Mouse (Mus musculus) embryo, embryonic 11 days (tissue): ENCODE data around the gene March10.

Source experiments
- DNase-seq: peaks from one replicate; pipeline ENCODE4 v3.0.0-alpha.2; 2015

March10 gene

DNA sequence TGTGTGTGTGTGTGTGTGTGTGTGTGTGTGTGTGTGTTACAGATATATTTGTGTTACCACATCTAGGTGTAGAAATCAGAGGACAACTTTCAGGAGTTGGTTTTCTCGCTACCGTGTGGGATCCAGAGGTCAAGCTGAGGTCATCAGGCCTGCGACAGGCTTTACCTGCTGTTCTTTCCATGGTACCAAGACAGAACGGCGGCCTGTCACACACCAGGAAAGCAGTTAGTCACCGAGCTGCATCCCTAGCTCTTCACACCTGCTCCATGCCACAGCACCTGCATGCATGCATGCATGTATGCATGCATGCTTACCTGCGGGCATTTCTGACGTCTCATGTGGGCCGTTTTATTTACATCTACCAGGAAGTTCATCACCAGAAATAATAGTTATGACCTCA lies 9.0 kb upstream of the March10 start:
- DNase-seq = no peak

DNA sequence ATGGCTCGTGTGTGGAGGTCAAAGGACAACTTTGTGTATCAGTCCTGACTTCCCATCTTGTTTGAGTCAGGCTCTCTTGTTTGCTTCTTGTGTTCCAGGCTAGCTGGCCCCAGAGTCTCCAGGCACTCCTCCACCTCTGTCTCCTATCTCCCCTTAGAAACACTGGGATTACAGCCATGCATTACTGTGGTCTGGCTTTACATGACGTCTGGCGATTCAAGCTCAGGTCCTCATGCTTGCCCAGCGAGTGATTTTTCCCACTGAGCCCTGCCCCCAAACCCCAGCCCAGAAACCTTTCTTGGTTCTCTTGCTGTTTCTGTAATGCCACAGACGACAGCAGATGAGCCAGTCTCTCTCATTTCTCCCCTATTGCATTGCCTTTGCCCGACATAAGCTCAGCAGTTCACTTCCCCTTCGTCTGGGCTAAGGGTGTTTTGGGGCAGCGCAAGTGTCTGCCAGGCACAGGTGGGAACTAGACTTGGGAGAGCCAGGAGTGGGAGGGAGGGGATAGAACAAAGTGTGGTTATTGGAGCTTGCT lies 8.0 kb upstream of the March10 start:
- DNase-seq = no peak

DNA sequence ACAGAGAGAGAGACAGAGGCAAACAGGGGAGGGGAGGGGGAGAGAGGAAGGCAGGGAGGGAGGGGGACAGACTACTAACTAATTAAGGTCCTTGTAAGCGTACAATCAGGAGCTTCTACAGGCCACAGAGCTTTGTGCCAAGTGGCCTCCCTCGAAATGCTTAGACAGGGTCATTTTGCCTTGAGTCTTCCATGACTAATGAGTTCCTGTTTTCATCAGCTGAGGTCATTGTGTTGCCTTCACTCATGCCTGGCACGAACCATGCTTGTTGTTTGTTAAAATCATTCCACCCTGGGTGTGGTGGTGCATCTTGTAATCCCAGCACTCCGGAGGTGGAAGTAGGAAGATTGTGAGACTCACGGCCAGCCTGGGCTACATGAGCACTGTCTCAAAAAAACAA lies 3.4 kb upstream of the March10 start:
- DNase-seq = no peak

DNA sequence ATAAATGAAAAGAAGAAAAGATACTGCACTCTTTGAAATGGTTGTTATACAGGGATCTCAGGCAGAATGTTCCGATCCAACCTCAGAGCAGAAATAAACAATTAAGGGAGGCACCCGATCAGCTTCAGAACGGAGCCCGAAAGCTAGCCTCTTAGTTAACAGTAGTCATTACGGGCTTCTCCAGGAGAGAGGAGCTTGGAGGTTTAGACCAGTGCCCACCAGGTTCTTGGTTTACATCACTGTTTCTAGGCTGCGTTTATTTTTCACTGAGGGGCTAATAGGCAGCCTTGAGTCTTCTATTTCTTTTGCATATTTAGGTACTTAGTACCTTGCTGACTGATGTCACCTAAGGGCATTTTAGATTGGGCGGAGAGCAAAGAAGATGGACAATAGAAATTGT lies 506 bp upstream of the March10 start:
- DNase-seq = no peak

DNA sequence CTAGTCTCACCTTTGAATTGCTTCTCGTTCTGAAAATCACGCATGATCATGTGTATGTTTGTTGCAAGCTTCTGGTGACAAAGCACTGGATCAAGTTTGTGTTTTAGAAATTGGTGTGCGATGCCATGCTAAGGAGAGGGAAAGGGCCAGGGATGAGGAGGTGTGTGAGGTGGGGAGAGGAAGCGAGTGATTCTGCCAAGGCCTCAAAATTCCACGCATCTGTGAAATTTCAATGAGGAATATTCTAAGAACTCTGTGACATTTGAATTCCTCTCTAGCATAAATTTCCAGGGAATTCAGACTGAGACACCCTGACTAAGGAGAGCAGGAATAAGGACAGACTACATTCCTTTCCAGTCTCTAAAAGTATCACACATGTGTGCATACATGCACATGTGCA lies 1.4 kb downstream of the March10 start:
- DNase-seq = no peak

DNA sequence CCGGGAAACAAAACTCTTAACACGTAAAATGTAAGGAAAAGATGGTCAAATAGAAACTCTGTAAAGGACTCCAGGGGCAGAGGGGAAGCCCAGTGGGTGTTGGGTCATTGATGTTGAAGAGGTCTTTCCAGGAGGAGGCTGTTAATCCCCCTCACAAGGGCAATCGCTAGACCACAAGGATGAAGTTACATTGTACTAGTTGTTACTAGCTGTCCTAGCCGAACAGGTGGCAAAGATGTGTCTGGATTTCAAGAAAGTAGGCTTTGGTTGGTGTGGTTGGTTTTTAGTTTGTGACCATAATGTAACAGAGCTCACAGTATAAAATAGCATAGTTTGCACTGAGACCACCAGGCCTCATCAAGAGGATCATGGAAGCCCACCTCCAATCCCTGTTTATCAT lies 3.5 kb downstream of the March10 start:
- DNase-seq = no peak

DNA sequence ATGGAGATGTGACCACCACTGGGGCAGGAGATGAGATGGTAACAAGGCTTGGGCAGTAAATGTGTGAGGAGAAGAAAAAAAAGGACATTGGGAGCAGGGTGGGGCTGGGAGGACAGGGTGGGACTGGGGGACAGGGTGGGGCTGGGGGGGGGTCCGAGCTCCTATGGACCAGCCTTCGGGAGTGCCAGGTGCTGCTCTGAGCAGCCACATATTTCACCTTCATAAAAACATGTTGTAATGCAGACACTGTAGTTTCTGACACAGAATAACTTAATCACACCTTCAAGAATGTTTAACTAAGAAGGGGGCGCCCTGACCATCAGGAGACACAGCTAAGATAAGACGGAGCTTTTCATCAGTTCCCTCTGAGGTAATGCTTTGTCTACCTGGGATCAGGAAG lies 4.0 kb downstream of the March10 start:
- no peak for DNase-seq

DNA sequence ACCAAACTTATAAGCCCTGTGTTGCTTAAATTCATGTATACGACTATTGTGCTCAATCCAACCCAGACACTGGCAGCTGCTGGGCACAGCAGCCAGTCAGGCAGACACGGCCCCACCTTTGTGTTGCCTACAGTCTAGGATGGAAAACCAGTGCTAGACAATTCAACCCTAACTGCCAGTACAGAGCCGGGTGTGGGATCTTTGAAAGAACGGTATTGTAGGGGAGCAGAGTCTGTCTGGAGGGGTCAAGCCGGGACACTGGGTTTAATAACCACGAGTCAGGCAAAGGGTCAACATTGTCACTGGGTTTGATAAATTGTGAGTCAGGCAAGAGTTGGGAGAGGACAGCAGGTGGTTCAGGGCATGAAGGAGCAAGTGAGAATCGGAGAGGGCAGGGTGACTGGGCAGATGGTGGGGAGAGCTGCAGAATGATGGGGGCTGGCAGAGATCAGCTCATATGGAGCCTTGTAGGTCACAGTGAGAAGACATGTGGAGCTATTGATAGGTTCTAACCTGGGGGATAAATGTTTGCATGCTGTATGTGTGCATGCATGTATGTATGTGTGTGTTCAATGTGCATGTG lies 4.9 kb downstream of the March10 start:
- no peak for DNase-seq

DNA sequence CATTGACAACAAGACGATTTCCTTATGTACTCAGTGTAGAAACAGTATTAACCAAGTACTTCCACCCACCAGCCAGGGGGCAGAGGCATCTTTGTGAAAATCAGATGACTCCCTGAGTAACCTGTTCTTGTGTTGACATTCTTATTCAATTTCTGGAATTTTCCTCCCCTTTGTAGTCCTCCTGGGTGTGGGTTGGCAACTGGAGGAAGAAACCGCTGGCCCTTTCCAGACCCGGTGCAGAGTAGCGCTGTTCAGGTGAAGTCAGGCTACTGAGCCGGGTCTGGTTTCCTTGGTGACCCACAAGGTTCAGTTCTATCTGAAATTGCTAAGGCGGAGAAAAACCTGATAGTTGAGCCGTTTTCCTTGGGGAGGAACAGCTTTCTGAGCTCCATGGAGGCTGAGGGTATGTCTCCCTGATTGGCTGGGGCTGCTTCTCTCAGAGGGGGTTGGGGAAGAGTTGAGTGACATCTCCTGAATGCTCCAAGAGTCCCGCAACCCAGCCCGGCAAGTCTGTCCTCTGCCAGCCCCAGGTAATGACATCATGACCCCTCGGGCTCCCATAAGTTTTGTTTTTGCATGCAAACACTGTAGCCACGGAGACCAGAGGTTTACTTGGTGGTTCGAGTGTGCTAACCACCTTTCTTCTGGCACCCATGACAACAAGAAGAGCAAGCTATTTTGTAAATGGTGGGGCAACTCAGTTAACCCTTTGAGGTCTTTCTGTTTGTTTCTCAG lies 6.8 kb downstream of the March10 start:
- no peak for DNase-seq

DNA sequence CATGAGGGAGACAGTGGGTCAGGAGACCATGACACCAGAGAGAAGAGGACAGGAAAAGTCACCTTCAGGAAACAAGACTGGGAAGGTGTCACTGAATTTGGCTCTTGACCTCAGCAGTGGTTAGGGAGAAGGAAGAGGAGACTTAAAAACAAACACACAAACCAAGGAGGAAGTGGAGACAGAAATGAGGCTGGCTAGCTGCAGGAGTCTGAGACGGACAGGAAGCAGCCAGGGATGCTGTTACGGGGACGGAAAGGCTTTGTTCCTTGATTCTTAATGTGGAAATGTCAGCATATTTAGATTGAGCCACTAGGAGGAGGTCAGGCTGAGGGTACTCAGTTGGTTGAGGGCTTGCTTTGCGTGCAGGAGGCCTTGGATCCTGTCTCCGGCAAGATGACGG lies 8.9 kb downstream of the March10 start:
- DNase-seq = no peak

DNA sequence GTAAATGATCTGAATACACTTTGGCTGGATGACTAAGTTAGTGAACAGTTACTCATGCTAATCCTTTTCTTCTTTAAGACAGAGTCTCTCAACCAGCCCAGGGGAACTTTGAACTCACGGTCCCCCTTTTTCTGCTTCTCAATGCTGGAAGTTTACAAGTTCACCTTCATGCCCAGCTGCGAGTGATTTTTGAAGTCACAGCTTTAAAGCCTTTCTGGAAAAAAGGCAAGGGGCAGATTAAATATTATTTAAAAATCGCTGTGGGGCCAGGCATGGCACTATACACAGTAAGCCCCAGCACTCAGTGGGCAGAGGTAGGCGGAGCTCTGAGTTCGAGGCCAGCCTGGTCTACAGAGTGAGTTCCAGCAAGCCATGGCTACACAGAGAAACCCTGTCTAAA lies 10.3 kb downstream of the March10 start:
- no peak for DNase-seq

DNA sequence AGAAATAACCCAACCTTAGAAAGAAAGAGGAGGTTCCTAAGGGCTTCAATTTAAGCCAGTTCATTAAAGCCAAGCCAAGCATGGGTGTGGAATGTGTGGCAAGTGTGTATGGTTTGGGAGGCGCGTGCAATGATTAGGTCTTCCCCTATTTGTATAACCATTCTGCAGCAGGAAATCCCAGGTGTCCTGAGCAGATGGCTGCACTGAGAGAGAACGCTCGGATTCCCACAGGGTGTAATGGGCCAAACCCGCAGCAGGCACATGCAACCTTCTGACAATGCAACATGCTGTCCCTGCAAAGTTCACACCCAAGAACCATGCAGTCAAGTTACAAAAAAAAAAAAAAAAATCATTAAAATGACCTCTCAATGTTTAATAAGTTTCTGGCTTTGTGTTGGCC lies 10.8 kb downstream of the March10 start:
- no peak for DNase-seq

DNA sequence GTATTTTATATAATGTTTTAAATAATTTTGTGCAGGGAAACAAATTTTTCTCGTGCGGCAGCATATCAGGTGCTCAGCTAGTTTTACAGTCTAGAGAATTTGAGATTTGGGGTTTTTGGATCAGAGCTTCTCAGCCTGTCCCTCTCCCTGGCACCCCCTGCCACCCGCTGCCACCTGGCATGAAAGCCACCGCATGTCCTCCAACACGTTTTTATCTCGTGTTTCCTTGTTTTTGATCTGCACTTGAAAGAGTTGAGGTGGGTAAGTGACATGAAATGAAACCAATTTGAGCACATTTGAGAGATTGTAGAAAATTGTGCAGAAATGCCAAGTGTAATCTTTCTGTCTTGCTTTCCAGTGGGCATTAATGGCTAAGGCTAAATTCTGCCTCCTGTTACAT lies 11.6 kb downstream of the March10 start:
- no peak for DNase-seq

DNA sequence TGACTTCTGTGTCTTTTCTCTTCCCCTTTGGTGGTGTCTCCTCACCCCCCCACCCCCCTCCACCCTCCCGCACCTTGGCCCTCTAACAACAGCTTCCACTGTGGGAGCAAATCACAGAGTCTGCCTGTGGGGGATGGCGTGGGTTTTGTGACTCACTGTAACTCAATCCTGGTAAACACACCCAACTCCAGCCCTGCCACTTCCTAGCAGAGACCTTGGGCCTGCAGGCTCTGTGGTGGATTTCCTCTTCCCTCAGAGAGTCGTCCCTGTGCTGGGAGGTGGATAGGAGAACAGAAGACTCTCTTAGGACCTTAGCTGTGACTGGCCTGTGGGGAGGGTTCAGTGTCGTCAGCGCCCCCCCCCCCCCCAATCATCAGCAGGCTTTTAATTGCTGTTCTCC lies 13.0 kb downstream of the March10 start:
- DNase-seq = no peak

DNA sequence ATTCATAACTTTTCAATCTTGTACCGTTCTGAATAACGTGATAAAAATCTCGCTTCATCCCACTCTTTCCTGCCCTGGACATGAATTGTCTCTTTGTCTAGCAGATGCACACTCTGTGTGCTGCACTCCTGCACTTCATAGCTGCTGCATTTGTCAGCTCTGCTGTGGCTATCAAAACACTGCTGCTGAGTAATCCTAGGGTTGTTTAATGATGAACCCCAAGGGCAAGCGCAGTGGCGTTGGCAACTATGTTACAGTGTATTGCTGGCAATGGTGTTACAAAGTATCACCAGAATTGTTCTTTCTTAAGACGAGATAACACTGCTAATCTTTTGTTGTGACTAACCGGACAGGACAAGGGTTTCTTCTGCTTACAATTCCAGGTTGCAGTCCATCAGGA lies 16.7 kb downstream of the March10 start:
- no peak for DNase-seq

DNA sequence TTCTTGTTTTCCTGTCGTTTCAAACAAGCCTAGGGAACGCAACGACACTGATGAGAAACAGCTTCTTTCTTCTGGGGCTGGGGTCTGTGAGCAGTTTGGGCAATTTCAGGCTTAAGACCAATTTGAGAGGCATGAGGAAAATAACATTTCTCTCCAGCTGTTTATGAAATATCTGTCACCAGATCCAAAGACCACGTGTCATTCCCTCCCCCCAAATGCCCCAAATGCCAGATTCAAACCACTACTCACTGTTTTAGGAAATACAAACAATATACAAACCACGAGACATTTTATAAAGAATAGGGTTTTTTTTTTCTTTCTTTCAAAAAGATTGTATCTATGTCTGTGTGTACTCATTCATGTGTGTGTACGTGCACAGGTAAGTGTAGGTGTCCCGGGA lies 17.6 kb downstream of the March10 start:
- DNase-seq = no peak

DNA sequence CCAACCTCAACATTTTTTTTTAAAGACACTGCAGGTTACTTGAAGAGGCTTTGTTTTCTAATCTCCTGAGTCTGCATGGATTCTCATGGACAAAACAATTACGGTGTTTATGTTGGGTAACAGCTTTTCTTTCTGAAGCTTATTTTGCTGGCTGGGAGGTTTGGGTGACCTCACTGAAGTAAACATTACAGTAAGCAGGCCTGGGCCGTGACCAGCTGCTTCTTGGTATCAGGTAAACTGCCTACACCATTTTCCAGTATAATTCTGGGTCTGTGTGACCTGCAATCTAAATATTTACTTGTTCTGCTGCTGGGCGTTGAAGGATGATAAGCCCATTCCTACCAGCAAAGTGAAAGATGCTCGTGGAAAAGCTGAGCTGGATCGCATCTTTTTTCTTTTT lies 30.1 kb downstream of the March10 start:
- no peak for DNase-seq

DNA sequence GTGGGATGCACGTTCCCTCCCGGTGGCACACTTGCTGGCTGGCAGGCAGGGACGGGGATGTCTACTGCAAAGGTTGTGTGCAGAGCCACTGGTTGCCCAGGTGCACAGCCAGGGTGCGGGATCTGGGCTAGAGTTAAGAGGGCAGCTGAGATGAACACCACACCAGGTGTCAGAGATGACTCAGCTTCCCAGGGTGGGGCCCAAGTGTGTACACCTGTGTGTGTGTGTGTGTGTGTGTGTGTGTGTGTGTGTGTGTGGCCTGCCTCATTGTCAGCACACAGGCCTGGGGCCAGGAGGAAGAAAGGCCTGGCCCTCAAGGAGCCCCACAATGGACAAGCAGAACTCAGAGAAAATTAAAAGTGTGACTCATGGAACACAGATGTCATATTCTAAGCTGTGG lies 31.9 kb downstream of the March10 start:
- no peak for DNase-seq

DNA sequence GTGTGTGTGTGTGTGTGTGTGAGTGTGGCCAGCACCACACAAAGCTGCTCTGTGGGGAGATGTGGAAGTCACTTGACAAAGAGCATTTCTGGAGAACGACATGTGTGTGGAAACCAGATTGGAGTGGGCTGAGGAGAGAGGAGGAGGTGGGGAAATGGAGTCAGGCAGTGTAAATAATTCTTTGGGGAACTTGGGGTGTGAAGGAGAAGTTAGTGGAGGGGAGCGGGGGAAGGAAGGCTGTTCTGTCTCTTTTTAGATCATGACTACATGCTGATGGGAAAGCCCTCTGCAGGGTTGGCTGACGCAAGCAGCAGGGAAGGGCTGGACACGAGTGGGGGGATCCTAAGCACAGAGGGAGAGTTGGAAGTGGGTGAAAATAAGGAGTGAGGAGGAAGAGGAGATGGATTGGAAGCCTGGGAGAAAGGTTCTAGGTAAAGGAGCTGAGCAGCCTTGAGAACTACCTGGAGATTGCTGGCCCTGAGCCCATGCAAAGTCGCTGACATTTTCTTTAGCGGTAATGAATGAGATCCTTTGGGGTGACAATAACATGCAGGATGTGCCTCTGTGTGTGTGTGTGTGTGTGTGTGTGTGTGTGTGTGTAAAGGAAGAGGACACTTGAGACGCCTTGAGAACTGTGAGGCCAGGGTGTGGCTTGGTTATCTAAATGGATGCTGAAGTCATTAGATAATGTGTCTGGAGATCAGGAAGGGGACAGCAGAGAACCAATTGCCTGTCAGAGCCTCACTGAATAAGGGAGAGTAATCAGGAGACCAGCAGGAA lies 35.7 kb downstream of the March10 start:
- no peak for DNase-seq

DNA sequence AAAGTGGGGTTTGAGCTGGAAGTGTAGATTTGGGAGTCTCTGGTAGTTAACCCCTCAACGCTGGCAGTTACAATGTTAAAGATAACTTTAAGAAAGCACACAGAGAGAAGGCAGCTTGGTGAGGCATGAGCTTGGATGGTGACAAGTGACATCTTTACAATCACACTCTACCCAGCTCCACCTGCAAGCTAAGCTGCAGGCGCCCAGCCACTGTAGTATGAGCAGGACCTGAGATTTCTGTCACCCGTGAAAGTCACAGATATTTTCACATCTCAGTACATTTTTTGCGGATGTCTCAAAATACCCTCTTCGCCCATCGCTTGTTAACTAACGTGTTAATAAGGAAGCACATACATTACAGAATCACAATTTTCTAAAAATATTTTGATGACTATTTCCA lies 36.6 kb downstream of the March10 start:
- DNase-seq = no peak

DNA sequence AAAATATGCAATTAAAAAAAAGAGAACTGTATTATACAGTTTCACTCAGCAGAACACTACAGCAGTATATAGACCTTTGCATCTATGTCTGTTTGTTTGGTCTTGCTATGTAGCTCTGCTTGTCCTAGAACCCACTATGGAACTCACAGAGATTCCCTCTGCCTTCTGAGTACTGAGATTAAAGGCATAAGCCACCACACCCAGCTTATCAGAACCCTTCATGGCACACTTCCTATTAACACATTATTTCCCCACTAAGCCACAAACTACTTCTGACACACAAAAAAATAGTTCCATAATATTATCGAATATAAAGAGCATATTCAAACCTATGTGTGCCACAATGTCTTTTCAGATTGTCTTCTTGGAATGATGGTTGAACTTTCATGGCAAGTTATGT lies 42.5 kb downstream of the March10 start:
- no peak for DNase-seq

DNA sequence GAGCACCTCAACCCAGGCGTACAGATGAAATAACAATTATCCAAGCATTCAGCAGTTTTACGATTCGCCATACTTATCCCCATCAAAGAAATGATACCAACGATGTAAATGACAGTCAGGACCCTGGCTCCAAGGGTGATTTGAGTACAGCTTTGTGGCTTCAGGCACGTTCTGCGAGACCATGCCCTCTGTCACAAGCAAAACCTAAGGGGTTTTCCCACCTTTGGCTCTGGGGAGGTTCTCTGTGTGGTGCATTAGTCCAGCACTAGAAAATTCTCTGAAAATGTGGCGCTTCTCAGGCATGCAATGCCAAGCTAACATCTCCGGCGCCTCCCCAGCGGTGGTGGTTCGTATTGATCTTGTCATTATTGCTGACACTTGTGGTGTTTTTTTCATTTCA lies 47.1 kb downstream of the March10 start:
- no peak for DNase-seq

DNA sequence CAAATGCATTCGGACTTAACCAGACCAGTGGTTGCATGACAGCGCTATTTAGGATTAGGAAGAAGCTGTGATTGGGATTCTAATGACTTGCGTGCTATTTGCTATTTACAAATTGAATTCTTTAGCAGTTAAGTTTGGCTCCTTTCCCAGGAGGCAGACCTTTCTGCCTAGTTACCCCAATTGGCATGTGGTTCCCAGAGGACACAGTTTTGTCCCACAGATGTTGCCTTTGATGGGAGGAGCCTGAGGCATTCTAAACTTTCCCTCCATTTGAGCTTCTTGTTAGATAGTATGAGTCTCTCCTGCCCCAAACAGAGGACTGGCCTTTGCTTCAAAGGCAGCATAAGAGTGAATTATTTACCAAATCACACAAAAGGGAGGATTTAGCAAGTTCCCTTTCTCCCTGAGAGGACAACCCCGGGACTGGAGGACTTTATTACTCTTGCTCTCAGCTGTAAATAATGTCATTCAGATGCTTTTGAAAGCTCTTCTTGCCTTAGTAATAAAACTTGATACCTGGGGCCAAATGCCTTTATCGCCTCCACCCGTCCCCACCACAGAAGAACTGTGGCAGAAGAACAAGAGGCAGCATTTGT lies 48.6 kb downstream of the March10 start:
- DNase-seq = no peak

DNA sequence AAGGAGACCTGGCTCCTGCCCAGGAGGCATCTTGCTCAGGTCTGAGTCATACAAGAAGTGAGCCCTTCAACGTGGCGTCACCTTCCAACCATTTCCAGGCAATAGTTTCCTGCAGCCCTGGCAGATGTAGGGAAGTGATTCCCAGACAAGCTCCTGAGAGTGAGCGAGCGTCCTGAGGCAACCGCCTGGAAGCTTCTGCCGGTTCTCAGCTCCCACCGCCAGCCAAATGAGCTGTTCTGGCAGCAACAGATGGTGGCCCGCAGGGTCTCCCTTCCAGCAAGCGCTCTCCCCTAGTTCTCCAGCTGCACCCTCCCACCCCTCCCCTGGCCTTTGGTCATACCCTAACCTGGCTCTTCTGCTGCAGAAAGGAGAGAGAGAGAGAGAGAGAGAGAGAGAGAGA lies 54.2 kb downstream of the March10 start:
- DNase-seq = no peak
